Mouse (Mus musculus) ES-Bruce4 (cell line): Measurements from ENCODE around the gene Gm21969.

Experiments
- CTCF ChIP-seq: IDR thresholded peaks from one replicate; pipeline ENCODE4 v1.8.1; 2011; ENCODE audit warnings: low read depth, low read length
- EP300 ChIP-seq: IDR thresholded peaks from 2 replicates; pipeline ENCODE4 v1.6.1; 2011; ENCODE audit warnings: low read depth, low read length; ENCODE audit not compliant: insufficient read depth
- POLR2A ChIP-seq: IDR thresholded peaks from one replicate; pipeline ENCODE4 v1.8.1; 2011; ENCODE audit warnings: low read length; ENCODE audit not compliant: insufficient read depth

DNA sequence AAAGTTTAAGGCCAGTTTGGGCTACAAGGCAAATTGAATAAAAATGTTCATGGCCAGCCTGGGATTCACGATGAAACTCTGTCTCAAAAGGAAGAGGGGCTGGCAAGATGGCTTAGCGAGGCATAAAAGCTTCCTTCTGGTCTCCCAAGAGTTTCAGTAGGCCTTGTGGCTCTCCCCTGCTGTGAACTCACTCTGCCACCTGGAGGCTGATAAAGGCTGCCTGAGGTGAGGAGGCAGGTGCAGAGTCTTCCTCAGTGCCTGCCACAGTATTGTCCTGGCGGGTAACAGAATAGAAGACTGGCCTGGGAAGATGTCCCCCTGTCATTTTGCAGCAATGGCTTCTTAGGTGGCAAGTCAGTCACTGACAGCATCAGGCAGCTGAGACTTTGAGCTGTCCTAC lies 20.1 kb upstream of the Gm21969 start:
- TF ChIP-seq EP300 (no peak), CTCF (no peak), POLR2A (no peak)
